Mouse (Mus musculus): ENCODE data around the gene Rab14.

- TF ChIP-seq CTCF (IDR thresholded peaks at IDR 0.05; ENCODE audit: low read depth, low read length): no peak
- no peak for TF ChIP-seq GATA1 (IDR thresholded peaks at IDR 0.05; ENCODE audit: borderline replicate concordance, low read length)
These were observed 34.1 kb upstream of the Rab14 start for GRCm38 (mm10) chr2:35235021-35235420.

Data from G1E (cell line).